Mouse (Mus musculus) bone marrow macrophage, adult 2 months (primary cell): Measurements from ENCODE around the gene Ddc.

Experiments
- CTCF ChIP-seq: IDR thresholded peaks from 2 replicates; pipeline ENCODE4 v1.5.1; 2012; ENCODE audit warnings: low read depth, mild to moderate bottlenecking, low read length, moderate library complexity
- POLR2A ChIP-seq: IDR thresholded peaks from 2 replicates; pipeline ENCODE4 v1.6.1; 2012; ENCODE audit warnings: mild to moderate bottlenecking, low read depth, low read length, borderline replicate concordance

DNA sequence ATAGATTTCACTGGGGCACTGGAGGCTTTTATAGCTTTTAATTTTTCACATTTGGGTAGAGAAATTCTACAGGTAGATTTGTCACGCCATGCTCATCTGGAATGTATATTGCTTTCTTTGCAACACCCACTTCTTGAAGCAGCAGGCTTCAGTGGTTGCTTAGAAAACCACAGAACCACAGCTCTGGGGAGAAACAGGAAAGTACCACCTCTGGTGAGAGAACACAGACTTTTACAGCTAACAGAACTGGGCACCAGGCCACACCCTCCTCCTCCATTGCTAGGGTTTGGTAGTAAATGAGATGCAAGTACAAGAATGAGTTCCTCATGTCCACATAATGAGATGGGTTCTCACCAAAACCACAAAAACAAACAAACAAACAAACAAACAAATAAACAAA, 131.8 kb downstream of the Ddc start:
- TF ChIP-seq POLR2A = no peak
- no peak for TF ChIP-seq CTCF
